Mouse (Mus musculus) ES-E14 (cell line): ENCODE measurements around the gene Nfat5. TPM values are rescaled to one million over a fixed set of nuclear protein-coding genes. Genes with fewer than 3 reads are reported as not detected.

ENCODE experiments used
- DNase-seq: peaks from one replicate; pipeline ENCODE4 v3.0.0-alpha.2; 2013; ENCODE audit warnings: low read depth, low spot score
- H3K27ac ChIP-seq: 2 replicates; pipeline ENCODE4 v1.5.1; 2012; ENCODE audit warnings: low read depth, mild to moderate bottlenecking, low read length, moderate library complexity, mixed read lengths; ENCODE audit not compliant: poor library complexity, insufficient read depth, severe bottlenecking
- H3K36me3 ChIP-seq: 2 replicates; pipeline ENCODE4 v1.6.1; 2012; ENCODE audit warnings: mild to moderate bottlenecking, low read length, moderate library complexity, mixed read lengths; ENCODE audit not compliant: control insufficient read depth, poor library complexity, insufficient read depth, severe bottlenecking
- H3K4me1 ChIP-seq, 2 experiments: fragments of 150-350 bp in 1 of 2; sonication (generic) in 1 of 2; 2 replicates each; pipeline ENCODE4 v1.6.1; 2012; ENCODE audit warnings: low read length in 2 of 2, mild to moderate bottlenecking in 1 of 2, mixed read lengths in 1 of 2; ENCODE audit not compliant: control insufficient read depth in 2 of 2, insufficient read depth in 2 of 2, poor library complexity in 1 of 2
- H3K4me3 ChIP-seq, 2 experiments: fragments of 150-350 bp in 1 of 2; sonication (generic) in 1 of 2; 2 replicates each; pipeline ENCODE4 v1.5.1; 2012; ENCODE audit warnings: low read length in 2 of 2, low read depth in 1 of 2, mild to moderate bottlenecking in 1 of 2, mixed read lengths in 1 of 2; ENCODE audit not compliant: insufficient read depth in 1 of 2, poor library complexity in 1 of 2, severe bottlenecking in 1 of 2
- H3K9ac ChIP-seq: 2 replicates; pipeline ENCODE4 v1.6.1; 2012; ENCODE audit warnings: low read depth, mild to moderate bottlenecking, low read length, mixed read lengths; ENCODE audit not compliant: poor library complexity, insufficient read depth, severe bottlenecking
- H3K9me3 ChIP-seq: fragments of 150-350 bp; sonication (generic); 2 replicates; pipeline ENCODE4 v1.6.1; 2012; ENCODE audit warnings: low read depth, mild to moderate bottlenecking, low read length; ENCODE audit not compliant: control insufficient read depth, insufficient read depth
- CHD2 ChIP-seq: IDR thresholded peaks from 2 replicates; pipeline ENCODE4 v1.6.1; 2014; ENCODE audit warnings: mild to moderate bottlenecking, low read depth, low read length, inconsistent platforms
- HCFC1 ChIP-seq: IDR thresholded peaks from 2 replicates; pipeline ENCODE4 v1.6.1; 2012; ENCODE audit warnings: low read length, inconsistent platforms, borderline replicate concordance; ENCODE audit not compliant: insufficient read depth
- MAFK ChIP-seq: IDR thresholded peaks from 2 replicates; pipeline ENCODE4 v1.6.1; 2014; ENCODE audit warnings: mild to moderate bottlenecking, low read depth, low read length, inconsistent platforms; ENCODE audit not compliant: insufficient read depth
- ZC3H11A ChIP-seq: IDR thresholded peaks from 2 replicates; pipeline ENCODE4 v1.6.1; 2012; ENCODE audit warnings: low read depth, mild to moderate bottlenecking, inconsistent platforms, low read length, borderline replicate concordance
- ZNF384 ChIP-seq: IDR thresholded peaks from 2 replicates; pipeline ENCODE4 v1.6.1; 2012; ENCODE audit warnings: low read depth, low read length, inconsistent platforms
- in situ Hi-C, 2 experiments: fragments of 600-800 bp; cut with MboI; formaldehyde crosslinking; loops; one replicate each; pipeline ENCODE4 v1.15.1; 2025; ENCODE audit warnings: low sequenced_read_pairs in 2 of 2, inconsistent platforms in 1 of 2; ENCODE audit not compliant: unreplicated experiment in 2 of 2
- total RNA-seq: library from RNA; depleted of rRNA; stranded (reverse); fragments of 300-350 nt; gene quantifications from 2 replicates; pipeline ENCODE4 v1.2.3, GENCODE M21; 2012; rRNA removed

Nfat5 gene
- total RNA-seq = 24.2 and 24.5 TPM in 2 replicates

DNA sequence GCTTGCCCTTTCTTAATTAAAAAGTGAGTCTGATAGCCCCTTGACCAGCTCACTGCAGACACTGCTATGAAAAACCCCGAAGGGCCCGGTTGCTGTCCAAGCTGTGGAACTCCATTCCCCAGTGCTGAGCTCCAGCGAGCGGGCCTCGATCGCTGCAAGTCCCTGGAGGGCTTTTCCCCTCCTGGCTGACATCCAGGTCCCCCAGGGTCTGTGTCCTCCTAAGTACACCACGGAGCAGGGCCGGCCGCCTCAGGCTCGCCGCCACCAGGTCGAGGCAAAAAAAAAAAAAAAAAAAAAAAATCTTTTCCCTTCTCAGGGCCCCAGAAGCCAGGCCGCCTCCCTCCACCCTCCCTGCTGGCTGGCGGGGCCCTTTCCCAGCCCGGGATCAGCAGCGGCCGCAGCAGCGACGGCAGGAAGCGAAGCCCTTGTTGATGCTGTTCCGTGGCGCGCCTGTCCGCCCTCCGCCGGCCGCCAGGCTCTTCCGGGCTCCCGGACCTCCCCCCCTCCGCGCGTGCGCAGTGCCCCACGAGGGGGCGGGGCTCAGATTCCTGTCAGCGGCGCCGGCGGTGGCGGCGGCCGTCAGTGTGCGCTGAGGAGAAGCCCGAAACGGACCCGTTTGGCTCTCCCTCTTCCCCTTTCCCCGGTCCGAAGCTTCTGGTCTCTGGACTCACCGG is at the start of gene Nfat5:
Gene Nfat5, plus strand, starts transcription at position 543 of the 674 bp plus-strand sequence.
- H3K36me3 ChIP-seq = no peaks in the 10 kb centered on the region; the same call in 1 of the 2 replicates
- H3K27ac ChIP-seq = peak within 1 kb of the TSS; percentile 71
- H3K9me3 ChIP-seq = no peaks in the 10 kb centered on the region
- in situ Hi-C loops = no loop called here
- peak within 1 kb of the TSS; percentile 92 for H3K9ac ChIP-seq
- H3K4me1 ChIP-seq = peaks cover 0 to 1% of the 10 kb centered on the region in 2 experiments; a peak in 1 of 4 replicates
- DNase-seq = peak; percentile 83
- TF ChIP-seq ZNF384 = peak; percentile 92
- peak; percentile 76 for TF ChIP-seq HCFC1
- TF ChIP-seq ZC3H11A = no peak
- peak within 1 kb of the TSS; percentile 82 to 84 for H3K4me3 ChIP-seq

DNA sequence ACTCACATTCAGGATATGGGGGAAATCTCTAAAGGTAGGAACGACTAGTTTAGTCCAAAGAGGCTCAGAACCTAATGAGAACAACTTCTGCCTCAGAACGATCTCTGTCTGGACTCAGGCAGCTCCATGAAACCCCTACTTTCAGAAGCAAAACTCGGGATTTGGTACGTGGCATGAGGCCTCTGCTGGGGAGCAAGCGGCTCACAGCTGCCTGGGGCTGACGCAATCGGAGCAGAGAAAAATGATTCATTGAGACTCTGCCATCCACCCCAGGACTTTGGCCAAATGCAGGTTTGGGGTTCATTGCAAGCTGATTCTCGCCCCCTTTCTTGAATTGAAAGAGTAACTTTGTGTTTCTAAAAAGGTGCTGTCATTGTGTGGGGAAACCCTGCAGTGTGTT is 49.1 kb upstream of the Nfat5 start:
- in situ Hi-C loops = no loop called here
- Histone ChIP-seq H3K9ac (no peak overlapping the region), H3K9me3 (no peaks in the 10 kb centered on the region), H3K27ac (no peak overlapping the region), H3K36me3 (no peaks in the 10 kb centered on the region), H3K4me3 (no peak overlapping the region), H3K4me1 (no peaks in the 10 kb centered on the region)
- no peak for DNase-seq
- TF ChIP-seq CHD2 (no peak), MAFK (no peak), HCFC1 (no peak), ZNF384 (no peak), ZC3H11A (no peak)

DNA sequence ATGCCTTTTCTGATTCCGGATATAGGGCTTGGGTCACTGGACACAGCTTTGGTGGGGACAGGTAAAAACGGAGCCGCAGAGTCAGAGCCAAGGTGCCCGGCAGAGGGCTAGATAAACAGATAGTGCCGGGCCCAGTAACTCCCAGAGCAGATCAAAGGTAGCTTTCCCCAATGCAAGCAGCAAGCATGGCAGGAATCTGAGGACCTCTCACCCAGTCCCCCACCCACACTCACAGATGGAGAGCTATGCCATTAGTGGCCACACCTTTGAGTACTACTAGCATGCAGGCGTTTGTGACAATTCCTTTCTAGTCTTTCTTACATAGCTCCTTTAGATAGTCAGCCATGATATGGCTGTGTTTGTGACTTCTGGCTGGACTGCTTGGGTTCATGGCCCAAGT is 44.8 kb upstream of the Nfat5 start:
- H3K27ac ChIP-seq = no peak overlapping the region
- H3K36me3 ChIP-seq = no peaks in the 10 kb centered on the region
- H3K4me1 ChIP-seq = no peaks in the 10 kb centered on the region
- H3K9me3 ChIP-seq = no peaks in the 10 kb centered on the region
- H3K9ac ChIP-seq = no peak overlapping the region
- DNase-seq = no peak
- in situ Hi-C loops = no loop called here
- TF ChIP-seq ZC3H11A (no peak), HCFC1 (no peak), CHD2 (no peak), MAFK (no peak), ZNF384 (no peak)
- H3K4me3 ChIP-seq = no peak overlapping the region

DNA sequence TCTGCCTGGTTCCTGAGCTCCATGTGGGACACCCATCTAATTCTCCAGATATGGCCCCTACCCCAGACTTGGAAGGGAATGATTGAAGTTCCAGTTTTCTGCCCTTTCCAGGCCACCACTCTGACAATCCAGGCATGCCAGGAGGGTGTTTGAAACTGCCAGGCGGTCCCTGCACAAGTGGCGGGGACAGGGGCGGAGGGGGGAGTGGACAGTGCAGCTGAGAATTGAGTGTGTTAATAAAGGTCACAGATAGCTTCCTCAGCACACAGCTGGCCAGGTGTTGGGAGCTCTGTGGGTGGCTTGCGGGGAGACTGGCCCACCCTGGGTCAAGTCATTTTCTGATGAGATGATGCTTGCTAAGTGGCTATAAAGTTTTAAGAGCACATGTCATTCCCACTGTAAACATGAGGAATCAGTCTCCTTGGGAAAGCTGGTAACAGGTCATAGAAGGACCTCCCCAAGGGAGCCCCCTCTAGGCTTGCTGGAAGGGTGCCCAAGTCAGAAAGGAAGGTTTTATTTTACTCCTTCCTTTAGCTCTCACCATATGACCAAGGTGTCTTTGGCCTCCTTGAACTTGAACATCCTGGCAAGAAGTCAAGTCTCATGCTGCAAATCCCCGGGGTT is 41.7 kb upstream of the Nfat5 start:
- Histone ChIP-seq H3K9me3 (no peaks in the 10 kb centered on the region), H3K4me1 (peaks cover 0 to 4% of the 10 kb centered on the region in 2 experiments; a peak in 2 of 4 replicates), H3K27ac (no peak overlapping the region), H3K9ac (no peak overlapping the region), H3K36me3 (no peaks in the 10 kb centered on the region), H3K4me3 (no peak overlapping the region)
- DNase-seq = no peak
- in situ Hi-C loops = no loop called here
- no peak for TF ChIP-seq ZNF384
- no peak for TF ChIP-seq CHD2
- TF ChIP-seq HCFC1 = no peak
- no peak for TF ChIP-seq MAFK
- TF ChIP-seq ZC3H11A = no peak
